Mouse (Mus musculus) frontal cortex, postnatal 25 days (tissue): ENCODE data around the gene Cdh9.
A peak's percentile ranks its signal among the peaks of the same experiment; 100 is the strongest.

ENCODE experiments used
- DNase-seq, 2 experiments: peaks; one replicate each; pipeline ENCODE4 v3.0.0; 2022; ENCODE audit warnings: low spot score in 2 of 2

Cdh9 gene

DNA sequence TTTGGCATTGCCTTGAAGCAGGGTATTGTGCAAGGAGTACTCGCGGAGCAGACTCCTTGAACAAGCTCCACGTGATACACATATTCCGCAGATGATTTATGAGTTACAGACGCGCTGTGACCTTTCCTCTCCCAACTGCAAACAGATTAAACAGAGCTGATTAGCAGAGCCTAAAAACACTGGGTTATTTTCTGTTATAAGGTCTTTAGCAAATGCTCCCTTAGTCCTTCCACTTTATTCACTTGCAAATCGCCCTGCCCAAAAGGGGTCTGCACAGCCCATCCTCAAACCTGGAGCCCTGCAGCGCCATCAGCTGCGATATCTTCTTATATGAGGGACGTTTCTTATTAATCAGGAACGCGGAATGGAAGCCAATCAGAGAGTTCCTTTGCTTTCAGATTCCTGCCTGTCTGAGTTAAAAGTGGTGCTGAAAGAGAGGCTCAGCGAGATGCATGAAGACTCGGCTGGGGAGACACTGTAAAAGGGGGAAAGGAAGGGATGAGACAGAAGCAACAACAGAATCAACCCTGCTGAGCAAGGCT is at the start of gene Cdh9:
Gene Cdh9, plus strand, starts transcription at position 287 of the 542 bp plus-strand sequence.
- peak; percentile 7 to 21 for DNase-seq

DNA sequence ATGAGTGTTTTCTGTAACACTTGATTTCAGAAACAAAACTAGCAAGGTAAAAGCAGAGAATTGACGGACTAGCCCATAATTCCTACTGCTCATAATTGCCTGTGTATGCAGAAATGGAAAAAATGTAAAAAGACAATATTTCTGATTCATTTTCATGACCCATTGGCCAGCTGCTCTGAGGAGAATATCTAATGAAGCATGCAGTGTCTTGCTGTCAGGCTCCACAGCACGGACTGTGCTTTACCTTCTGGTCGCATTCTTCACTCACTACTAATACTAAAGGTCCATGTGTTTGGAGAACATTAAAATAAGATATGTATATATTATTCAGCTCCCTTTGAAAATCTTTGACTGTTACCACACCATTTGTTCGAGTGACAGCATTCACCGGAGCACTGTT is 49.5 kb upstream of the Cdh9 start:
- no peak for DNase-seq

DNA sequence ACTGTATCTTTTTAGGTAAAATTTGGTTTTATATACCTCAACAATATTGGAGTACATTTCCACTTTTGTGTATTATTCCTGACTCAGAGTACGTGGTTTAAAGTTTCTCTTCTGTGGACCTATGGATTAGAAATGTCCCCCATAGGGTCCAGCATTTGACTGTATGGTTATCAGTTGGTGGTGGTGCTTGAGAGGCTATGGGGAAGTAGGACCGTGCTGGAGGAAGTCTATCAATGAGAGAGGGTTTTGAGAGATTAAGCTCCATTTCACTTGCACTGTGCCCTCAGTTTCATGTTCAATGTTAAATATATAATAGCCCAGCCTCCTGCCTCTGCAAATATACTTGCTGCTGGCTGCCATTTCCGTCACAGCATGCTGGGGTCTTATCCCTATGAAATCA is 28.7 kb upstream of the Cdh9 start:
- DNase-seq = no peak

DNA sequence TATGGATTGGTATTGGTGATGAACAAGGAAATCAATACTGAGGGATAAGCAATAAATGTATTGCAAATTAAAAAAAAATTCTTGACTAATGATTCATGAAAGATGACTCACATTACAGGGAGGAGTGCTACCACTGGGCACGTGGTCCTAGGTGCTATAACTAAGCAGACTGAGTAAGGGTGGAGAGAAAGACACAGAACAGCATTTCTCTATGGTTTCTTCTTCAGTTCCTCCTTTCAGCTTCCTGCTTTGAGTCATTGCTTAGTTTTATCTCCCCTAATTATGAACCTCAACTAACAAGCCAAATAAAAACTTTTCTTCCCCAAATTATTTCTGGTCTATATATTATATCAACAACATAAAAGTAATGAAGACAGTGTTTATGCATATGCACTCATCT is 26.2 kb upstream of the Cdh9 start:
- DNase-seq = no peak

DNA sequence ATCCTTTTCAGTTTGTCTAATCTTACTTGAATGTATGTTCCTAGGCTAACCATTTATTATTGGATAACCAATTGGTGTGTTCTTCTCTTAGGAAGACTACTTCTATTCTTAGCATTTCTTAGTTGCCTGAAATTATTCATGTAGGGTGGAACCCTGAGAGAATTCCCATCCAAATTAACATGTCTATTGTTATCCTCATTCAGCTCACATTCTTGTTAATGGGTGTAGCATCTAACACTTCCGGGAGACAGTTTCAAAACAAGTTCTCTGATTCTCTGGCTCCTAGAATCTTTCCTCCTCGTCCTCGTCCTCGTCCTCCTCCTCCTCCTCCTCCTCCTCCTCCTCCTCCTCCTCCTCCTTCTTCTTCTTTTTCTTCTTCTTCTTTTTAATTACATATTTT is 10.5 kb downstream of the Cdh9 start:
- DNase-seq = no peak

DNA sequence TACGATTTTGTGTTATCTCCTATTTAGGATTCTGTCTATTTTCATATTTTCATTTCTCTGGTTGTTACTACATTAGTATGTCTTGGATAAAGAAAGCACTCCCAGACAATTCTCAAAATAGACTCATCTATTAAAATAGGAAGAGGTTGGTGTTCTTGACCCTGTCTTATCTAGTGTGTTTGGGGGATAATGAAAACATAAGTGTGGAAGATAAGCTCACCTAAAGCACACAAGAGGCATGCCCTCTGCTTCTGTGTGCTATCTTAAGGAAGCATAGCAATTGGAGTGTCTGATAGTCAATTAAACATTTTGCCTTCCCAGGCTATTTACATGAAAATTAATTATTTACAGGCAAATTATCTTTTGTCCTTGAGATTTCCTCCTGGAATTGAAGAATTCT is 18.1 kb downstream of the Cdh9 start:
- DNase-seq = no peak

DNA sequence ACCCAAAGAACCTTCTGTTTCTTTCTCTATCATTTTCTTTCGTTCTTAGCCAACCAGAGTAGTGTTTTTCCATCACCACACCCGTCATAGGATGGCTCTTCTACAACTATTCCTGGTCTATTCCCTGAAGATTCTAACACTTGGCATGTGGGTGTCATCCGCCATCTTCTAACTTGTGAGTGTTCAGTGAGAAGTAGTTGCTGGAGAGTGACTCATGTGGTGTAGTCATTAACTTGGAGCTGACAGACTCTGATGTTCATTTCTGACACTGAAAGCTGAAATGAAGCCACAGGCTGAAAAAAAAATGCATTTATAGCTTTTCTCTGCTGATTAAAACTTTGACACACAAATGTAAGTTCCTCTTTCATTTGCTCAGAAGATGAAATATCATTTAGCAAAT is 34.7 kb downstream of the Cdh9 start:
- DNase-seq = no peak

DNA sequence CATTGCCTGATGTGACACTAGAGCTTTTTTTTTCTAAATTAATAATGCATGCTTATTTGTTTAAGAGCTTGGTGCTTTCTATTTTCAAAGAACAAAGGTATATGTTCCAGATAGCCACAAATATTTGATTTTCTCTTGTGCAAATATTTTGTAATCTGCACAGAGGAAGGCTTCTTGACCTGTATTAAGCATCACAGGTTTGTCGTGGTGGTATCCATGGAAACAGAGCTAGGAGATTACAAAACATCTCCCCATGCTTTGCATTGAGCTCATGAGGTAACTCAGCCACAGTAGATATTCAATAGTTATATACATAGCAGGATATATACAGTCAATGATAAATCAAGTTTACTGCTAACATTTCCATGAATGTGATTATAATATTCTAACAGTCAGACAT is 56.0 kb downstream of the Cdh9 start:
- DNase-seq = no peak

DNA sequence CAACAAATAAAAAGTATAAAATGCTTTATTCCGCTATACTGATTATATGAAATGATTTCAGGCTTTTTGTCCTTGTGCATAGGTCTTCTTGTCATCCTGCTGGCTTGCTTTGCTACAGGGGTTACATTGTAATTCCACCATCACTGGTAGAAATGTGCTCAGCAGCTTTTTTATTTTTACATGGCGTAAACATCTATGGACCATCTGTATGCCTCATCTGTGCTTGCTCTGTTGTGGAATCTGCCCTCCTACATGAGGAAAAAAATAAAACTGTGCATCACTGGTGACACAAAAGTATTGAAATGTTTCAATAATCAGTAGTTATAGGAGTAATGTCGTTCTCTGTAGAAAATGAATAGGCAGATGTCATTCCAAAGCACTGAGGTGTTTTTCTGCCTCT is 64.3 kb downstream of the Cdh9 start:
- DNase-seq = no peak

DNA sequence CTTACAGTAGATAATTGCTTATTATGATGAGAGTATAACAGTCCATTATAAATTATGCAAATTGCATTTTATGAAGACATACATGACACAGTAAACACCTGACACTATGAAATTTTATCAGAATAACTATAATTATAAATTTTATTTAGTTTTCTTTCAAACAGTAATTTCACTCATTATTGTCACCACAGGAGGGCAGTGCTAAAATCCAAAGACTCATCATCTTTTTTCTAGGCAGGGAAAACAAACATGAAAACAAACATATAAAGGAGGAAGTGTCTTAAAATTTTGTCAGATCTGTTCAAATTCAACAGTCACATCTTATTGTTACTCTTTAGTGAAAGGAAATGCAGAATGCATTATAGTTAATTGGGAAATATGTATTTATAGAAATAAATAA is 72.7 kb downstream of the Cdh9 start:
- no peak for DNase-seq

DNA sequence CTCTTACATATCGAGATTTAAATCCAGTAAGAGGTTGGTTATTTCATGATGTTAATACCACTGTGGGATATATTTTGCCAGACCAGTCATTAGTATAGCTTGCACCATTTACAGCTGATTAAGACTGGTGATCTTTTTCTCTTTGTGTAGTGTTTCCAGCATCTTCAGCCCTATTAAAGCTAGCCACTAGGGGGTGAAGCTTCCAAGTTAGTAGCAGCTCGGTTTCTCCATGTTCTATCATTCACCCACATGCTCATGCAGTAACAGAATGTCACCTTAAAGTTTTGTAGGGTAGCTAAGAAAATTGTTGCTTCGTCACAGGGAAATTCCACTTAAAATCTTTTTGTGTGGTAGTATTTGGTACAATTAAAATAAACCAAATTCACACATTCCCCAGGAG is 82.2 kb downstream of the Cdh9 start:
- no peak for DNase-seq

DNA sequence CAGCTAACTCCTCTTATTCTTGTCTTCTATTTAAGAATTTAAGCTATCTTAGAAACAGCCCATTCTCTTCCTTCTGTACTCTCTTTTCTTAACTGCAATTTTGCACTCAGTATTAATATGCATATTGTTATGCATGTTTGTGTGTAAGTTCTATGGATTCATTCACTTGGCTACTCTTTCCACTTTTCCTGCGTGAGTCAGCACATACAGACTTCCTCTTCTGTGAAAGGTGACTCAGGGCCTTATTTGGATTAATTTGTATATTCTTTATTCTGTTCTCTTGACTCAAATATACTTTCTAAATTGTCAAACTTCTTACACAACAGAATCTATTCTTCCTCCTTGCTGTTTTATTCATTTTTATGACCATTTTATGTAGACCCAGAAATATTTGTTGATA is 85.5 kb downstream of the Cdh9 start:
- no peak for DNase-seq

DNA sequence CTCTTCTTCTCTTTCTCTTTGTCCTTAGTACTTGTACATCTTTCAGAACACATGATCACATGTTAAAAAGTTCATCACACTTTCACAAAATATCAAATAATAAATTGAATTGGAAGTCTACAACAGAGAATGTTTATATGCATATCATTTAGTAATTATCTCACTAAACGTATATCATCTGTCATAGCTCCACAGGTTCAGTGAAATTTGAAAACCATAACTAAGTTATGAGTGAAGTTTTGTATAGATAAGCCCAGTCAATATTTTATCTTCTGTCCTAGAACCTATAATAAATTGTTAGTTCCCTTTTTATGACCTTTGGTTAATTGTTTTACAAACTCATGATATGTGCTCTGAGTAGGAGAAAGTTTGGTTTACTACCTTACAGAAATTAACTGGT is 106.2 kb downstream of the Cdh9 start:
- DNase-seq = no peak

DNA sequence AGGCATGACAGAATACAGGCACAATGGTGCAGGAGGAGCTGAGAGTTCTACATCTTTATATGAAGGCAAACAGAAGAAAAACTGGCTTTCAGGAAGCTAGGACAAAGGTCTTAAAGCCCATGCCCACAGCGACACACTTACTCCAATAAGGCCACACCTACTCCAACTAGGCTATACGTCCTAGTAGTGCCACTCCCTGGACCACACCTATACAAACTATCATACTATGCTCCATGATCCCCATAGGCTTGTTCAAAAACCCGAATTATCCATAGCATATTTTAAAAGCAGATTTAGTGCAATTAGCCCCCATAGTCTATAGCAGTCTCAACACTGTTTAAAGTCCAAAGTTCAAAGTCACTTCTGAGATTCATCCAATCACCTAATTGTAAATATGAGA is 154.0 kb downstream of the Cdh9 start:
- DNase-seq = no peak

DNA sequence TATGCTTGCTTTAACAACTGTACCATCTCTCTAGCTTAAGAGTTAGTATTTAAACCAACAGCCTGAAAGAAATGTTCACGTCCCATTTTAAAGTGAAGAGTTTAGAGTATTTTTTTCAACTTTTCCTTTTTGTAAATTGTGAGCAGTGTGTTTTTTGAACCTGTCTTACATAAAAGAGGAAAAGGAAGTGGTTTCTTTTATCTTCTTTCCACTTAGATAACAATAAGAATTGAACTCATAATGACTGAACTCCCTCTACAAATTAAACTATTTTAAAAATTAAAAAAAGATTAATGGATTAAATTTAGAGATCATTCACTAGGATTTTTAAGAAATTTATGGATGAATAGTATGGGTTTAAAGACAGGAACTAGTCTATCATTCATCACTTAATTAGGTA is 168.1 kb downstream of the Cdh9 start:
- DNase-seq = no peak
